In the genomic region with DNA sequence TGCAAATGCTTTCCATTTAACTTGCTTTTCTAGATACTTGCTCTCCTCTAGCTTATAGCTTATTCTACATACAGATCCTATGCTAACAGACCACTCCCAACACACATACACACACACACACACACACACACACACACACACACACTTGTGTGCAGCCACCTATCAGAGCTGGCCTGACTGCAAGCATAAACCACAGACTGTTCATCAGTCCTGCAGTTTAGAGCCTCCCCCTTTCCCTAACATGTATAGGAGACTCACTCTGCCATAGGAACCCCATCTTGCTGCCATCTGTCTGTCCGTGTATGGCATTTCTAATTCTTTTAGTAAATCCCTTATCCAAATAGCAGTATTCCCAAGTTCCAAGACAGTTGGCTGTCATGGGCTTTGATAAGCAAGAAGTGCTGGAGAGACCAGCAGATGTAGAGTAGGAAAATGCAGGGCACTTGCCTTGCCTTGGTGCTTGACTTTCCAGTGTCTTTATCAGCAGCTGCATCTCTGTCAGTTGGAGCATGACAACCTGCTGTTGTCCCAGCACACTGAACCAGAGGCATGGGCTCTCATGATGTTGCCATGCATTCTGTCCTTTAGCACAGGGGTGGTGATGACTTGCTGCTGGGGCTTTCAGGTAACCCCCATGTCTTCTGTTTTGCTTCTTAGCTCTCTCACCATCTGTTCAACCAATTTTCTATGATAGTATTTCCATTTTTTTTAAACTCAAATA, we compare ENCODE assay signal across 27 mouse cellular contexts. TPM values are rescaled to one million over a fixed set of nuclear protein-coding genes. Genes with fewer than 3 reads are reported as not detected.
DNase-seq lines count a peak whose midpoint lies in the region; ATAC-seq and TF ChIP-seq lines count a peak whose summit lies in the region.
"Had no signal": no experiment of that assay in that cellular context is flagged by ENCODE, and none has a peak within 500 bp of the region (broad histone marks: within the 10 kb centered on the region; RNA-seq: fewer than 3 reads in every experiment).

No protein-coding gene starts in this region.

- WGBS in kidney, embryonic 15.5 days, result 76% methylated on average over 1 of the region's 1 CpGs
- WGBS in kidney, adult 2 months, result 71% methylated on average over 1 of the region's 1 CpGs
- 43% methylated on average over 1 of the region's 1 CpGs for WGBS in lung, adult 2 months

- no peak for TF ChIP-seq EP300 in MEL (IDR thresholded peaks at IDR 0.05; ENCODE audit: low read depth in 1 of 2, low read length in 2 of 2)

- H3K9ac ChIP-seq in kidney, embryonic 15.5 days, result no peak overlapping the region
- H3K9ac ChIP-seq in MEL (ENCODE audit: control insufficient read depth, low read depth, low read length, poor library complexity, severe bottlenecking), result no peak overlapping the region
- H3K9ac ChIP-seq: heart, embryonic 15.5 days; hindbrain, embryonic 12.5 days had no signal

- H3K27ac ChIP-seq in kidney, embryonic 15.5 days, result 0 out of 2 replicates have a peak overlapping the region, but pooled peaks have one; percentile 27
- H3K27ac ChIP-seq in kidney, adult 2 months (ENCODE audit: insufficient read depth, low read depth, low read length), result no peak overlapping the region
- no peak overlapping the region for H3K27ac ChIP-seq in MEL (ENCODE audit: control insufficient read depth, low read depth, low read length)
- H3K27ac ChIP-seq: embryonic facial prominence, embryonic 10.5 days; forebrain, embryonic 10.5 days; gastrocnemius, adult 2 months; heart, embryonic 15.5 days; hindbrain, embryonic 12.5 days had no signal

- ATAC-seq in kidney, embryonic 15.5 days (replicated peaks; ENCODE audit: low FRiP score), result no peak
- ATAC-seq in megakaryocyte-erythroid progenitor cell, adult 5-6 weeks (replicated peaks; ENCODE audit: low FRiP score, low TSS enrichment, poor library complexity, severe bottlenecking), result peak; percentile 87
- ATAC-seq: forebrain, embryonic 14.5 days; hindbrain, embryonic 16.5 days had no signal

- no peak for TF ChIP-seq RAD21 in MEL (IDR thresholded peaks at IDR 0.05; ENCODE audit: low read depth, low read length)

- DNase-seq in kidney, adult 2 months, result no peak
- peak; percentile 7 for DNase-seq in thymus, postnatal 14 days
- no peak for DNase-seq in thymus, adult 18-20 months
- no peak for DNase-seq in MEL (ENCODE audit: low read depth, low spot score)
- no peak for DNase-seq in adrenal gland, adult 2 months
- no peak for DNase-seq in lung, adult 2 months
- DNase-seq: adrenal gland, postnatal 25 days; cerebellum, adult 18-20 months; cerebellum, adult 9-11 months; cerebellum, postnatal 36 days; gastrocnemius, adult 2 months; gastrocnemius, postnatal 36 days; heart, adult 18-20 months had no signal

- H3K79me2 ChIP-seq in MEL (ENCODE audit: control insufficient read depth, insufficient read depth, low read length, poor library complexity), result no peaks in the 10 kb centered on the region

- H3K27me3 ChIP-seq in kidney, embryonic 15.5 days, result no peaks in the 10 kb centered on the region
- no peaks in the 10 kb centered on the region for H3K27me3 ChIP-seq in kidney, adult 2 months (replicated peaks; ENCODE audit: control insufficient read depth, insufficient read depth, low read length)
- H3K27me3 ChIP-seq in MEL (ENCODE audit: control insufficient read depth in 1 of 2, insufficient read depth in 2 of 2, low read length in 2 of 2), result no peaks in the 10 kb centered on the region
- H3K27me3 ChIP-seq: heart, embryonic 15.5 days; hindbrain, embryonic 12.5 days had no signal

- no peak for TF ChIP-seq CTCF in kidney, adult 2 months (conservative IDR thresholded peaks at IDR 0.05; ENCODE audit: insufficient read depth, insufficient read length, low read depth, low read length)
- no peak for TF ChIP-seq CTCF in MEL (IDR thresholded peaks at IDR 0.05 in 2 of 3, conservative IDR thresholded peaks at IDR 0.05 in 1 of 3; ENCODE audit: control insufficient read depth in 1 of 3, insufficient read depth in 1 of 3, low read depth in 2 of 3, low read length in 3 of 3, poor library complexity in 1 of 3, severe bottlenecking in 1 of 3)
- TF ChIP-seq CTCF in lung, adult 2 months (IDR thresholded peaks at IDR 0.05; ENCODE audit: insufficient read depth, low read length), result no peak

- no peak overlapping the region for H3K4me2 ChIP-seq in kidney, embryonic 15.5 days
- H3K4me2 ChIP-seq: heart, embryonic 11.5 days; heart, embryonic 15.5 days; hindbrain, embryonic 12.5 days had no signal

- no peaks in the 10 kb centered on the region for H3K9me3 ChIP-seq in kidney, embryonic 15.5 days (replicated peaks)
- no peaks in the 10 kb centered on the region for H3K9me3 ChIP-seq in MEL (replicated peaks; ENCODE audit: insufficient read depth, low read length)
- H3K9me3 ChIP-seq: embryonic facial prominence, embryonic 10.5 days; forebrain, embryonic 10.5 days; heart, embryonic 15.5 days; hindbrain, embryonic 12.5 days had no signal

- no peak overlapping the region for H3K4me3 ChIP-seq in kidney, embryonic 15.5 days (replicated peaks)
- no peak overlapping the region for H3K4me3 ChIP-seq in kidney, adult 2 months (ENCODE audit: insufficient read depth, low read depth, low read length)
- no peak overlapping the region for H3K4me3 ChIP-seq in MEL (ENCODE audit: control insufficient read depth in 1 of 2, insufficient read depth in 1 of 2, low read depth in 2 of 2, low read length in 2 of 2)
- H3K4me3 ChIP-seq in lung, adult 2 months (replicated peaks; ENCODE audit: extremely low read depth, low read depth, low read length), result no peak overlapping the region
- H3K4me3 ChIP-seq: embryonic facial prominence, embryonic 10.5 days; erythroblast, embryonic 14.5 days; forebrain, embryonic 10.5 days; gastrocnemius, adult 2 months; heart, embryonic 15.5 days; hindbrain, embryonic 12.5 days had no signal

- no peaks in the 10 kb centered on the region for H3K36me3 ChIP-seq in kidney, embryonic 15.5 days
- no peaks in the 10 kb centered on the region for H3K36me3 ChIP-seq in kidney, adult 2 months (ENCODE audit: control insufficient read depth, insufficient read depth, low read length)
- H3K36me3 ChIP-seq in MEL (ENCODE audit: control insufficient read depth in 1 of 2, insufficient read depth in 2 of 2, low read length in 2 of 2), result peaks cover 0 to 6% of the 10 kb centered on the region in 2 experiments; a peak in 2 of 4 replicates
- H3K36me3 ChIP-seq: embryonic facial prominence, embryonic 10.5 days; forebrain, embryonic 10.5 days; heart, embryonic 15.5 days; hindbrain, embryonic 12.5 days had no signal

- no peaks in the 10 kb centered on the region for H3K4me1 ChIP-seq in kidney, embryonic 15.5 days
- H3K4me1 ChIP-seq in kidney, adult 2 months (ENCODE audit: control insufficient read depth, insufficient read depth, low read length), result no peaks in the 10 kb centered on the region
- peaks cover 8 to 19% of the 10 kb centered on the region in 2 experiments for H3K4me1 ChIP-seq in MEL (ENCODE audit: control insufficient read depth in 1 of 2, insufficient read depth in 2 of 2, low read length in 2 of 2)
- no peaks in the 10 kb centered on the region for H3K4me1 ChIP-seq in lung, adult 2 months (ENCODE audit: control insufficient read depth, insufficient read depth, low read length)
- H3K4me1 ChIP-seq: embryonic facial prominence, embryonic 10.5 days; forebrain, embryonic 10.5 days; heart, embryonic 15.5 days; hindbrain, embryonic 12.5 days had no signal

- TF ChIP-seq POLR2A in kidney, adult 2 months (IDR thresholded peaks at IDR 0.05; ENCODE audit: low read depth, low read length), result no peak
- no peak for TF ChIP-seq POLR2A in MEL (IDR thresholded peaks at IDR 0.05; ENCODE audit: control insufficient read depth in 1 of 2, insufficient read depth in 1 of 2, low read depth in 1 of 2, low read length in 2 of 2, poor library complexity in 1 of 2)
- TF ChIP-seq POLR2A in lung, adult 2 months (IDR thresholded peaks at IDR 0.05; ENCODE audit: borderline replicate concordance, extremely low read depth, low read depth, low read length), result no peak

RNA-seq across cellular contexts. Expression of a gene that starts 16.8 kb away (rescaled TPM):
- 1.3 and 1.4 TPM in 2 replicates for polyA plus RNA-seq in kidney, embryonic 15.5 days (2015; fragmentation: Nextera tagmentation; extraction: Ambion mirVana)
- polyA plus RNA-seq in kidney, adult 2 months (2012; rRNA removed), result 1.8 and 3.2 TPM in 2 replicates
- 9.9 and 12.9 TPM in 2 replicates for total RNA-seq in MEL (2012; rRNA removed)
- polyA plus RNA-seq in MEL (2012; ENCODE audit: insufficient read depth in 1 of 2, insufficient read length in 2 of 2, low read depth in 1 of 2, low replicate concordance in 2 of 2, missing spikeins in 1 of 2), result 10 to 100 TPM in 1 of 2 experiments, not detected in 1; 12.3 TPM
- 0.50 and 0.64 TPM in 2 replicates for total RNA-seq in megakaryocyte-erythroid progenitor cell, adult 5-6 weeks (2014; fragmentation: Nextera tagmentation)
- total RNA-seq in megakaryocyte-erythroid progenitor cell, adult 5-6 weeks (2017), result 0.80 and 3.6 TPM in 2 replicates
- 1 to 10 TPM; 2.2 to 2.6 TPM for total RNA-seq in adrenal gland, adult 2 months (2021)
- polyA plus RNA-seq in adrenal gland, adult 2 months (2012; rRNA removed), result 1.3 and 1.9 TPM in 2 replicates
- 3.8 and 6.1 TPM in 2 replicates for polyA plus RNA-seq in lung, adult 2 months (2012; rRNA removed)

RNA-seq across cellular contexts. Expression of a gene that starts 16.9 kb away (rescaled TPM):
- 15.1 and 15.9 TPM in 2 replicates for polyA plus RNA-seq in kidney, embryonic 15.5 days (2015; fragmentation: Nextera tagmentation; extraction: Ambion mirVana)
- 15.7 and 17.7 TPM in 2 replicates for polyA plus RNA-seq in kidney, adult 2 months (2012; rRNA removed)
- total RNA-seq in MEL (2012; rRNA removed), result 31.6 and 32.3 TPM in 2 replicates
- polyA plus RNA-seq in MEL (2012; ENCODE audit: insufficient read depth in 1 of 2, insufficient read length in 2 of 2, low read depth in 1 of 2, low replicate concordance in 2 of 2, missing spikeins in 1 of 2), result 100 to 1,000 TPM in 1 of 2 experiments, 10 to 100 TPM in 1; 51.7 to 148 TPM
- total RNA-seq in megakaryocyte-erythroid progenitor cell, adult 5-6 weeks (2014; fragmentation: Nextera tagmentation), result 62.4 and 66.6 TPM in 2 replicates
- 105 and 123 TPM in 2 replicates for total RNA-seq in megakaryocyte-erythroid progenitor cell, adult 5-6 weeks (2017)
- 10 to 100 TPM; 75.0 to 81.0 TPM for total RNA-seq in adrenal gland, adult 2 months (2021)
- polyA plus RNA-seq in adrenal gland, adult 2 months (2012; rRNA removed), result 11.5 and 13.2 TPM in 2 replicates
- polyA plus RNA-seq in lung, adult 2 months (2012; rRNA removed), result 10.9 and 14.7 TPM in 2 replicates

RNA-seq across cellular contexts. Expression of a gene that starts 33.7 kb away (rescaled TPM):
- polyA plus RNA-seq in kidney, embryonic 15.5 days (2015; fragmentation: Nextera tagmentation; extraction: Ambion mirVana), result not detected in 2 replicates
- polyA plus RNA-seq in kidney, adult 2 months (2012; rRNA removed), result not detected in 2 replicates
- total RNA-seq in MEL (2012; rRNA removed), result not detected in 2 replicates
- polyA plus RNA-seq in MEL (2012; ENCODE audit: insufficient read depth in 1 of 2, insufficient read length in 2 of 2, low read depth in 1 of 2, low replicate concordance in 2 of 2, missing spikeins in 1 of 2), result under 1 TPM in 1 of 2 experiments, not detected in 1; 0.13 TPM
- total RNA-seq in megakaryocyte-erythroid progenitor cell, adult 5-6 weeks (2014; fragmentation: Nextera tagmentation), result not detected in 2 replicates
- total RNA-seq in megakaryocyte-erythroid progenitor cell, adult 5-6 weeks (2017), result not detected in 2 replicates
- total RNA-seq in adrenal gland, adult 2 months (2021), result not detected
- not detected in 2 replicates for polyA plus RNA-seq in adrenal gland, adult 2 months (2012; rRNA removed)
- polyA plus RNA-seq in lung, adult 2 months (2012; rRNA removed), result not detected in 2 replicates
- total RNA-seq: adrenal gland, postnatal 25 days; ES-E14; gastrocnemius, adult 2 months; gastrocnemius, postnatal 36 days; heart, adult 18-20 months; heart, postnatal 25 days had no signal
- polyA plus RNA-seq: embryonic facial prominence, embryonic 10.5 days; embryonic facial prominence, embryonic 14.5 days; erythroblast, embryonic 14.5 days; forebrain, embryonic 10.5 days; forebrain, embryonic 14.5 days; heart, embryonic 11.5 days; heart, embryonic 15.5 days; hindbrain, embryonic 12.5 days; hindbrain, embryonic 16.5 days; intestine, embryonic 14.5 days had no signal

RNA-seq across cellular contexts. Expression of a gene that starts 44.3 kb away (rescaled TPM):
- not detected in 2 replicates for polyA plus RNA-seq in kidney, embryonic 15.5 days (2015; fragmentation: Nextera tagmentation; extraction: Ambion mirVana)
- not detected in 2 replicates for polyA plus RNA-seq in kidney, adult 2 months (2012; rRNA removed)
- not detected in 2 replicates for total RNA-seq in MEL (2012; rRNA removed)
- under 1 TPM in 1 of 2 experiments, not detected in 1; 0.04 TPM for polyA plus RNA-seq in MEL (2012; ENCODE audit: insufficient read depth in 1 of 2, insufficient read length in 2 of 2, low read depth in 1 of 2, low replicate concordance in 2 of 2, missing spikeins in 1 of 2)
- not detected in 2 replicates for total RNA-seq in megakaryocyte-erythroid progenitor cell, adult 5-6 weeks (2014; fragmentation: Nextera tagmentation)
- total RNA-seq in megakaryocyte-erythroid progenitor cell, adult 5-6 weeks (2017), result not detected in 2 replicates
- total RNA-seq in adrenal gland, adult 2 months (2021), result not detected
- polyA plus RNA-seq in adrenal gland, adult 2 months (2012; rRNA removed), result not detected in 2 replicates
- polyA plus RNA-seq in lung, adult 2 months (2012; rRNA removed), result not detected in 2 replicates
- total RNA-seq: adrenal gland, postnatal 25 days; ES-E14; gastrocnemius, adult 2 months; gastrocnemius, postnatal 36 days; heart, adult 18-20 months; heart, postnatal 25 days had no signal
- polyA plus RNA-seq: embryonic facial prominence, embryonic 10.5 days; embryonic facial prominence, embryonic 14.5 days; erythroblast, embryonic 14.5 days; forebrain, embryonic 10.5 days; forebrain, embryonic 14.5 days; heart, embryonic 11.5 days; heart, embryonic 15.5 days; hindbrain, embryonic 12.5 days; hindbrain, embryonic 16.5 days; intestine, embryonic 14.5 days had no signal

RNA-seq across cellular contexts. Expression of a gene that starts 47.4 kb away (rescaled TPM):
- 2.4 and 2.5 TPM in 2 replicates for polyA plus RNA-seq in kidney, embryonic 15.5 days (2015; fragmentation: Nextera tagmentation; extraction: Ambion mirVana)
- 2.9 and 3.6 TPM in 2 replicates for polyA plus RNA-seq in kidney, adult 2 months (2012; rRNA removed)
- 2.5 and 3.2 TPM in 2 replicates for total RNA-seq in MEL (2012; rRNA removed)
- polyA plus RNA-seq in MEL (2012; ENCODE audit: insufficient read depth in 1 of 2, insufficient read length in 2 of 2, low read depth in 1 of 2, low replicate concordance in 2 of 2, missing spikeins in 1 of 2), result 1 to 10 TPM in 1 of 2 experiments, not detected in 1; 8.2 TPM
- total RNA-seq in megakaryocyte-erythroid progenitor cell, adult 5-6 weeks (2014; fragmentation: Nextera tagmentation), result 7.3 and 13.5 TPM in 2 replicates
- 1.3 and 2.1 TPM in 2 replicates for total RNA-seq in megakaryocyte-erythroid progenitor cell, adult 5-6 weeks (2017)
- 1 to 10 TPM; 2.4 to 2.6 TPM for total RNA-seq in adrenal gland, adult 2 months (2021)
- polyA plus RNA-seq in adrenal gland, adult 2 months (2012; rRNA removed), result not detected in 2 replicates
- polyA plus RNA-seq in lung, adult 2 months (2012; rRNA removed), result 0.70 and 1.0 TPM in 2 replicates
- polyA plus RNA-seq: intestine, embryonic 14.5 days had no signal
